10 mouse cellular contexts compared by ENCODE assay signal in the genomic region with DNA sequence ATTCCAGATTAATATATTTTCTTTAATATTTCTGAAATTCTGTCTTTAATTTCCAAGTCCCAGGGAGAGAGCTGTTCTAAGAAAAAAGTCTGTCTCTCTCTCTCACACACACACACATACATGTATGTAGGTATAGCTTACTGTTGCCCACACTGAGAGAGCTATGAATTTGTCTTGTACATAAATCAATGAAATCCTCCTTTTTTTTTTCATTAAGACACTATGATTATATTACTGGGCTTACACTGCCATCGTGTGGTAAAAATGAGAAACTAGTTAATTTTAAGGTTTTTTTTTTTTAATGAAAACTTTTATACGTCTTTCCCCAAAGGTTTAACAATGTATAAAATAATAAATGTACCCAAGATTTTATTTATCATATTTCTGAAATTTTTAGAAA. TPM values are rescaled to one million over a fixed set of nuclear protein-coding genes. Genes with fewer than 3 reads are reported as not detected.
DNase-seq lines count a peak whose midpoint lies in the region; ATAC-seq and TF ChIP-seq lines count a peak whose summit lies in the region.
"Had no signal": no experiment of that assay in that cellular context is flagged by ENCODE, and none has a peak within 500 bp of the region (broad histone marks: within the 10 kb centered on the region; RNA-seq: fewer than 3 reads in every experiment).

No protein-coding gene starts in this region.

- H3K4me3 ChIP-seq in hindbrain, embryonic 14.5 days (replicated peaks; ENCODE audit: low read length) = no peak overlapping the region
- H3K4me3 ChIP-seq in hindbrain, embryonic 16.5 days (ENCODE audit: low read length) = no peak overlapping the region
- no peak overlapping the region for H3K4me3 ChIP-seq in neural tube, embryonic 14.5 days (ENCODE audit: low read depth, low read length)
- H3K4me3 ChIP-seq in neural tube, embryonic 15.5 days (replicated peaks) = no peak overlapping the region
- H3K4me3 ChIP-seq in stomach, postnatal 0 days (ENCODE audit: low read depth, low read length) = no peak overlapping the region
- no peak overlapping the region for H3K4me3 ChIP-seq in kidney, embryonic 14.5 days (ENCODE audit: low read length)
- H3K4me3 ChIP-seq: liver, embryonic 13.5 days had no signal

- H3K27ac ChIP-seq in hindbrain, embryonic 14.5 days = no peak overlapping the region
- no peak overlapping the region for H3K27ac ChIP-seq in hindbrain, embryonic 16.5 days (ENCODE audit: low read depth, low read length)
- no peak overlapping the region for H3K27ac ChIP-seq in neural tube, embryonic 14.5 days (ENCODE audit: low read depth, low read length)
- H3K27ac ChIP-seq in neural tube, embryonic 15.5 days (replicated peaks) = no peak overlapping the region
- no peak overlapping the region for H3K27ac ChIP-seq in stomach, postnatal 0 days (replicated peaks)
- no peak overlapping the region for H3K27ac ChIP-seq in kidney, embryonic 14.5 days (ENCODE audit: low read depth, low read length)
- H3K27ac ChIP-seq: liver, embryonic 13.5 days had no signal

- H3K4me2 ChIP-seq in hindbrain, embryonic 14.5 days (replicated peaks) = no peak overlapping the region
- no peak overlapping the region for H3K4me2 ChIP-seq in hindbrain, embryonic 16.5 days (ENCODE audit: low read length)
- H3K4me2 ChIP-seq in neural tube, embryonic 14.5 days (ENCODE audit: low read depth, low read length) = no peak overlapping the region
- H3K4me2 ChIP-seq in neural tube, embryonic 15.5 days = no peak overlapping the region
- no peak overlapping the region for H3K4me2 ChIP-seq in stomach, postnatal 0 days (replicated peaks; ENCODE audit: low read depth)
- no peak overlapping the region for H3K4me2 ChIP-seq in kidney, embryonic 14.5 days (replicated peaks; ENCODE audit: low read depth, low read length)
- H3K4me2 ChIP-seq: liver, embryonic 13.5 days had no signal

- no peaks in the 10 kb centered on the region for H3K27me3 ChIP-seq in hindbrain, embryonic 14.5 days (ENCODE audit: control insufficient read depth, insufficient read depth, low read length)
- no peaks in the 10 kb centered on the region for H3K27me3 ChIP-seq in hindbrain, embryonic 16.5 days (replicated peaks; ENCODE audit: control insufficient read depth, insufficient read depth, low read length)
- no peaks in the 10 kb centered on the region for H3K27me3 ChIP-seq in neural tube, embryonic 14.5 days (ENCODE audit: control insufficient read depth, insufficient read depth, low read length)
- no peaks in the 10 kb centered on the region for H3K27me3 ChIP-seq in neural tube, embryonic 15.5 days (replicated peaks)
- H3K27me3 ChIP-seq in stomach, postnatal 0 days (ENCODE audit: control insufficient read depth, insufficient read depth, low read length) = no peaks in the 10 kb centered on the region
- no peaks in the 10 kb centered on the region for H3K27me3 ChIP-seq in kidney, embryonic 14.5 days (ENCODE audit: control insufficient read depth, insufficient read depth, low read length)
- H3K27me3 ChIP-seq: liver, embryonic 13.5 days had no signal

- peak; percentile 75 for DNase-seq in hindbrain, embryonic 14.5 days (ENCODE audit: low spot score)
- peak; percentile 55 for DNase-seq in embryo, embryonic 10.5 days (ENCODE audit: low spot score)
- no peak for DNase-seq in stomach, postnatal 0 days (ENCODE audit: low spot score)
- DNase-seq in urinary bladder, postnatal 25 days (ENCODE audit: low spot score) = no peak
- DNase-seq: cerebellum, adult 9-11 months; liver, embryonic 13.5 days had no signal

- H3K9me3 ChIP-seq in hindbrain, embryonic 14.5 days (ENCODE audit: control insufficient read depth, low read length) = no peaks in the 10 kb centered on the region
- no peaks in the 10 kb centered on the region for H3K9me3 ChIP-seq in hindbrain, embryonic 16.5 days (ENCODE audit: control insufficient read depth, low read length)
- no peaks in the 10 kb centered on the region for H3K9me3 ChIP-seq in neural tube, embryonic 14.5 days (ENCODE audit: control insufficient read depth, low read length)
- H3K9me3 ChIP-seq in neural tube, embryonic 15.5 days (replicated peaks) = no peaks in the 10 kb centered on the region
- H3K9me3 ChIP-seq in stomach, postnatal 0 days (ENCODE audit: control insufficient read depth, low read length) = no peaks in the 10 kb centered on the region
- no peaks in the 10 kb centered on the region for H3K9me3 ChIP-seq in kidney, embryonic 14.5 days (ENCODE audit: control insufficient read depth, low read length)
- H3K9me3 ChIP-seq: liver, embryonic 13.5 days had no signal

- WGBS in hindbrain, embryonic 14.5 days = 4% methylated on average over 2 of the region's 2 CpGs
- WGBS in hindbrain, embryonic 16.5 days = 4% methylated on average over 2 of the region's 2 CpGs
- WGBS in neural tube, embryonic 14.5 days = 8% methylated on average over 2 of the region's 2 CpGs
- 6% methylated on average over 2 of the region's 2 CpGs for WGBS in neural tube, embryonic 15.5 days
- 1% methylated on average over 2 of the region's 2 CpGs for WGBS in stomach, postnatal 0 days
- 6% methylated on average over 2 of the region's 2 CpGs for WGBS in kidney, embryonic 14.5 days

- TF ChIP-seq EP300 in stomach, postnatal 0 days (optimal IDR thresholded peaks at IDR 0.05) = no peak

- no peak overlapping the region for H3K9ac ChIP-seq in hindbrain, embryonic 14.5 days
- no peak overlapping the region for H3K9ac ChIP-seq in hindbrain, embryonic 16.5 days (ENCODE audit: low read depth, low read length)
- no peak overlapping the region for H3K9ac ChIP-seq in neural tube, embryonic 14.5 days (replicated peaks; ENCODE audit: low read depth, low read length)
- no peak overlapping the region for H3K9ac ChIP-seq in neural tube, embryonic 15.5 days (replicated peaks)
- H3K9ac ChIP-seq in stomach, postnatal 0 days (ENCODE audit: low read length) = no peak overlapping the region
- no peak overlapping the region for H3K9ac ChIP-seq in kidney, embryonic 14.5 days (ENCODE audit: low read depth, low read length)
- H3K9ac ChIP-seq: liver, embryonic 13.5 days had no signal

- no peak for ATAC-seq in hindbrain, embryonic 14.5 days (ENCODE audit: low FRiP score)
- ATAC-seq in hindbrain, embryonic 16.5 days = no peak
- ATAC-seq in neural tube, embryonic 14.5 days (ENCODE audit: low read depth) = peak; percentile 61; the same call in 1 of the 2 replicates
- ATAC-seq in neural tube, embryonic 15.5 days (ENCODE audit: low FRiP score) = no peak
- ATAC-seq in stomach, postnatal 0 days (ENCODE audit: low FRiP score, low TSS enrichment) = no peak
- no peak for ATAC-seq in kidney, embryonic 14.5 days (ENCODE audit: low FRiP score, low TSS enrichment)

- peak; percentile 63 for TF ChIP-seq CTCF in stomach, postnatal 0 days (IDR thresholded peaks at IDR 0.05; ENCODE audit: low read depth)

- no peaks in the 10 kb centered on the region for H3K36me3 ChIP-seq in hindbrain, embryonic 14.5 days (replicated peaks; ENCODE audit: control insufficient read depth, insufficient read depth)
- H3K36me3 ChIP-seq in hindbrain, embryonic 16.5 days (ENCODE audit: control insufficient read depth, insufficient read depth, low read length) = no peaks in the 10 kb centered on the region
- no peaks in the 10 kb centered on the region for H3K36me3 ChIP-seq in neural tube, embryonic 14.5 days (ENCODE audit: control insufficient read depth, insufficient read depth, low read length)
- no peaks in the 10 kb centered on the region for H3K36me3 ChIP-seq in neural tube, embryonic 15.5 days
- H3K36me3 ChIP-seq in stomach, postnatal 0 days (ENCODE audit: control insufficient read depth, insufficient read depth, low read length) = no peaks in the 10 kb centered on the region
- H3K36me3 ChIP-seq in kidney, embryonic 14.5 days (ENCODE audit: control insufficient read depth, insufficient read depth, low read length) = no peaks in the 10 kb centered on the region
- H3K36me3 ChIP-seq: liver, embryonic 13.5 days had no signal

- no peaks in the 10 kb centered on the region for H3K4me1 ChIP-seq in hindbrain, embryonic 14.5 days (replicated peaks; ENCODE audit: control insufficient read depth, insufficient read depth, low read length)
- no peaks in the 10 kb centered on the region for H3K4me1 ChIP-seq in hindbrain, embryonic 16.5 days (ENCODE audit: control insufficient read depth, insufficient read depth, low read depth, low read length)
- no peaks in the 10 kb centered on the region for H3K4me1 ChIP-seq in neural tube, embryonic 14.5 days (ENCODE audit: control insufficient read depth, insufficient read depth, low read length)
- H3K4me1 ChIP-seq in neural tube, embryonic 15.5 days = no peaks in the 10 kb centered on the region
- no peaks in the 10 kb centered on the region for H3K4me1 ChIP-seq in stomach, postnatal 0 days (replicated peaks; ENCODE audit: control insufficient read depth, insufficient read depth)
- H3K4me1 ChIP-seq in kidney, embryonic 14.5 days (ENCODE audit: control insufficient read depth, insufficient read depth, low read length) = no peaks in the 10 kb centered on the region
- H3K4me1 ChIP-seq: liver, embryonic 13.5 days had no signal

RNA-seq across cellular contexts. Expression of a gene that starts 28.4 kb away (rescaled TPM):
- not detected in 2 replicates for polyA plus RNA-seq in hindbrain, embryonic 14.5 days (2014; fragmentation: Nextera tagmentation; extraction: Ambion mirVana)
- not detected in 2 replicates for polyA plus RNA-seq in hindbrain, embryonic 16.5 days (2015; fragmentation: Nextera tagmentation; extraction: Ambion mirVana)
- polyA plus RNA-seq in neural tube, embryonic 14.5 days (2014; fragmentation: Nextera tagmentation; extraction: Ambion mirVana) = not detected in 2 replicates
- not detected in 2 replicates for polyA plus RNA-seq in neural tube, embryonic 15.5 days (2015; fragmentation: Nextera tagmentation; extraction: Ambion mirVana)
- not detected in 2 replicates for polyA plus RNA-seq in stomach, postnatal 0 days (2015; fragmentation: Nextera tagmentation; extraction: Ambion mirVana)
- not detected in 2 replicates for polyA plus RNA-seq in kidney, embryonic 14.5 days (2014; fragmentation: Nextera tagmentation; extraction: Ambion mirVana)
- polyA plus RNA-seq: liver, embryonic 13.5 days had no signal

Comparison
In these comparisons a context has a peak if more than half of its experiments do, and no peak if none do; other contexts are left out.
1. DNase-seq: peak in hindbrain, embryonic 14.5 days (single experiment) and embryo, embryonic 10.5 days (single experiment); none in stomach, postnatal 0 days (single experiment) and urinary bladder, postnatal 25 days (single experiment).